Mouse (Mus musculus) left cerebral cortex, postnatal 14 days (tissue): ENCODE results near the gene 2210011C24Rik. TPM values are rescaled to one million over a fixed set of nuclear protein-coding genes. Genes with fewer than 3 reads are reported as not detected.
"Not testable (repeated sequence)": the region's sequence is repeated elsewhere in the genome, so short reads cannot be mapped to it uniquely, and the experiment has no call there.

Experiments used
- DNase-seq, 2 experiments: peaks; one replicate each; pipeline ENCODE4 v3.0.0; 2021 to 2022; ENCODE audit warnings: low spot score in 2 of 2, mixed read lengths in 1 of 2
- intact Hi-C: fragments of 180-260 bp; cut with DNase I; formaldehyde crosslinking; loops from one replicate; pipeline ENCODE4 v1.15.1; 2025
- total RNA-seq, 2 experiments: library from RNA; stranded (reverse); gene quantifications; 2 replicates each; pipeline ENCODE4 v1.2.3; 2021

2210011C24Rik gene
- total RNA-seq, 2 experiments from 2014 or later = 1.4 to 2.1 TPM

DNA sequence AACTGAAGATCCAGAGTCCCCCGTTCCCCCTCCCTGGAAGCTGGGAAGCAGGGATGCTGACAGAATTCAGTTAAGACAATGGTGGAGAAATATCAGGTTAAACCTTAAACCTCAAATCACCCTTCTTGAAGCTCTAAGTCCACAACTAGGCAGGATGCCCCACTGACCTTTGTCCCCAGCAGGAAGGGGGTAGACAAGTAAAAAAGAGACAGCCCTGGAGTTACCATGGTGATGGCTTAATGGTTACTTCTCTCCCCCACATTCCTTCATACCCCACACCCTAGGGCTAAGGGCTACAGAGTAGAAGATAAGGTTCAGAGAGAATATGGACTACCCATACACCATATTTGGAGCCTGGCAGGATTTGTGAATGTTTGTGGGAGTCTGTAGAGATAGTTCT, 11.7 kb upstream of the 2210011C24Rik start:
- intact Hi-C loops = no loop called here
- DNase-seq = no peak

GRCm38 (mm10) chr8:84023085-84023484, 11.1 kb upstream of the 2210011C24Rik start:
- no peak for DNase-seq
- intact Hi-C loops = no loop called here

GRCm38 (mm10) chr8:84021569-84021968, 9.6 kb upstream of the 2210011C24Rik start:
- intact Hi-C loops = no loop called here
- no peak for DNase-seq

- DNase-seq = no peak
- intact Hi-C loops = no loop called here
Measured at GRCm38 (mm10) chr8:84021096-84021495, 9.1 kb upstream of the 2210011C24Rik start, which contains the start of gene Palm3. Palm3 (plus strand) TSS chr8:84021471.

- intact Hi-C loops = loop anchor here (10.0 kb wide), 2 partner anchors 265 to 745 kb away; no protein-coding TSS in a partner anchor
- DNase-seq = no peak
Measured at GRCm38 (mm10) chr8:84019738-84020137, 7.8 kb upstream of the 2210011C24Rik start.

GRCm38 (mm10) chr8:84015833-84016232, 3.9 kb upstream of the 2210011C24Rik start:
- intact Hi-C loops = loop anchor here (10.0 kb wide), 2 partner anchors 269 to 749 kb away; no protein-coding TSS in a partner anchor
- no peak for DNase-seq

DNA sequence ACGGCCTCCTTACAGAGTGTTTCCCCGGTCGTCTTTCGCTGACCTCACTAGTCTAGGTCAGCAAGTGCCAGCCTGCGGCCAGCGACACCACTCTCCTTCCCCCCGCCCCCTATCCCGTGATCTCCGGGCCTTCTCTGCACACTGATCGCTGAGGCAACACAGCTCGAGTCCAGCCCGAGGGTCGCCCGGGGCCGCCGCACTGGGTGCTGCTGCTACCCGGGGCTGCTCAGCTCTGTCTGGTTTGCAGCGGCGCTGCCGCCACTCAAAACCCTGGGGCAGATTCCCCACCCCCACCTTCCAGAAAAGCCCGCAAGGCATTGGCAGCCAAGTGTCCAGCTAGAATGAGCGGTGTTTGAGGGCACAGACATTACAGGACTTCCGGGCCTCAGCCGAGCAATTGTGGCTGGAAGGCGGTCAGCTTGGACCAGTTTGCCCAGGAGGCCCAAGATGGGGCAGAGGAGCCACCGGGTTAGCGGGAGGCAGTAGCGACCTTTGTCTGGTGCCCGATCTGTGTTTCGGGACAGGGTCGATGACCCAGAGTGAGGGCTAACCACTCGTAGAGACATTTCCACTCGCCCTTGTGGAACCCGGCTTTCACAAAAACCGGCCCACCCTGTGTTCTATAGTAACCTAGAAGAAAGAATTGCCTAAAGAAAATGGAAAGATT, 661 bp upstream of the 2210011C24Rik start:
- no peak for DNase-seq
- intact Hi-C loops = loop anchor here (10.0 kb wide), 2 partner anchors 272 to 752 kb away; no protein-coding TSS in a partner anchor

DNA sequence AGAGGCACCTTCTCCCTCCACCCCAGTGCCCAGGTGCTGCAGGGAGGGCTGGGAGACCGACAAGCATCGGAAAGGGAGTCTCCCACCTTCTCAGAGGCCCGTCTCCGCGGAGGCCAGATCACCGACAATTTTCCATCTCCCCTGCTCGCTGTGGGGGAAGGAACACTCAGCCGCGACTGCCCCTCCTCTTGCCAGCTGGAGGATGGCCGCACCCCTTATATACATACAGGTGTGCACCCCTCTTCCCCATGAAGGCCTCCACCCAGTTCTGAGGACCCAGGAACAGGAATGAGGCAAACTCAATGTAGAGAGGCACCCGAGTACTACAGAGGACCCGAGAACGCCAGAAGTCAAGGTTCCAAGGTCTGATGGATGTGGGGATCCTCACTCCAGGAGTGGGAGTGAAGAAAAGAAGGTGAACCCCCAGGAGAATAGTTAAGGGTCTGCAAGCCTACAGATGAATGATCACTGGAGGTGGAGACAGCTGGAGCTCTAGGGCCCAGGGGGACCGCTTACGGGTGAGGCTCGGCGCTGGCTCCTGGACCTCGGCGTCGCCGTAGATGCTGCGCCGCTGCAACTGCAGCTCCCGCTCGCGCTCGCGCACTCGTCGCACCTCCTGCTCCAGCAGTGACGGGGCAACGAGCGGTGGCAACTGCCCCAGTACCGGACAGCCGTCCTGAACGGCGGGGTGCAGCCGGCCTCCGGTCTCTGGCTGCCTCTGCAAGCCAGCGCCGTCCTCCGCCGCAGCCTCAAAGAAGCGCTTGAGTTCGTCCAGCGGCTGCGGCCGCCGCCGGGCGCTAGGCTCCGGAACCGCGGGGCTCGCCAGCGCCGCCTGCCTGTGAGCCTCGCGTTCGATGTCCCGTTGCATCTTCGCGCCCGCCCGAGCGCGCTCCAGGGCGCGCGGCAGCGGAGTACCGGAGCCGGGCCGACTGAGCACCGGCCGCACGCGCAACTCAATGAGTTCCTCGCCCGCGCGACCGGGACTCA, 1.1 kb downstream of the 2210011C24Rik start:
- DNase-seq = peak in 1 of 2 experiments; percentile 73
- intact Hi-C loops = loop anchor here (10.0 kb wide), 2 partner anchors 274 to 754 kb away; no protein-coding TSS in a partner anchor

- intact Hi-C loops = loop anchor here (1.0 to 10.0 kb wide), 3 partner anchors 30 to 755 kb away; no protein-coding TSS in a partner anchor
- peak; percentile 85 to 90 for DNase-seq
Measured at GRCm38 (mm10) chr8:84009876-84010275, 2.1 kb downstream of the 2210011C24Rik start.

DNA sequence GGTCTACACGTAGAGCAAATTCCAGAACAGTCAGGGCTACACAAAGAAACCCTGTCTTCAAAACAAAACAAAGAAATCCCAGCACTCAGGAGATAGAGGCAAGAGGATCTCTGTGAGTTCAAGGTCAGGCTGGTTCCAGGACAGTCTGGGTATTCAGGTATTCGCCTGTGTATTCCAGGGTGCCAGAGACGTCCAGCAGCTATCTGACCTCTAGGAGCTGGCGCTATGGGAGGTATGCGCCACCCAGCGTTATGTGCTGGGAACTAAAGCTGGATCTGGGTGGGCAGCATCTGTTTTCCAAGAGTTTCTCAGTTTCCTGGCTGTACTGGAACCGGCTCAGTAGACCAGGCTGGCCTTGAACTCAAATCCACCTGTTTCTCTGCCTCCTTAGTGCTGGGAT, 3.6 kb downstream of the 2210011C24Rik start:
- intact Hi-C loops = no loop called here

GRCm38 (mm10) chr8:84005502-84005901, 6.5 kb downstream of the 2210011C24Rik start:
- DNase-seq, intact Hi-C loops: not testable (repeated sequence)

More for the DNA sequence above, 3.6 kb downstream of the 2210011C24Rik start:
- no peak for DNase-seq

GRCm38 (mm10) chr8:84004533-84005201, 7.3 kb downstream of the 2210011C24Rik start:
- intact Hi-C loops = no loop called here
- peak; percentile 91 to 92 for DNase-seq

DNA sequence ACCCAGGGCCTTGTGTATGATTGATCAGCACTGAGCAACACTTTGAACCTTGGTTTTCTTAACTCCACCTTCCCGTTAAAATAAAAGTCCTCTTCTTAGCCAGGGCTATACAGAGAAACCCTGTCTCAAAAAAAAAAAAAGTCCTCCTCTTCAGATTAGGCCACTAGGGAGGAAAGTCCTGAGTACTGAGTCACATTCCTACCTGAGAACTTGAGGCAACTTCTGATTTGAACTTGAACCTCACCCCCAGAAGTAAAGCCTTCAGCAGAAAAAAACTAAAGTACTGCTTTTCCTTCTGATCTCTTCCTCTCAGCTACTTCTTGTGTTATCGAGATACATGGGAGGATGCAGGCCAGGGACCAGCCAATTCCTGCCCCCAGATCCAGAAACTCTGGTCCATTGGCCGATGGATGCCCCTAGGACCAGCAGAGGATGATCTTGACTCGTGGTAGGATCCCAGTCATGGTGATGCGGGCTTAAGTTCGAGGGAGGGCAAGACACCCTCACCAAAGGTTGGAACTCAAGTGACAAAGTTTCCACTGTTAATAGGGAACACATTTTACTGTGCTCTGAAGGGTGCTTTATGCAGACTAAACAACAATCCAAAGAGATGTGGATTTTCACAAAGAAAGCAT, 8.2 kb downstream of the 2210011C24Rik start:
- no peak for DNase-seq
- intact Hi-C loops = no loop called here

- intact Hi-C loops = no loop called here
- DNase-seq = no peak
Measured at GRCm38 (mm10) chr8:84002957-84003611, 8.9 kb downstream of the 2210011C24Rik start.

DNA sequence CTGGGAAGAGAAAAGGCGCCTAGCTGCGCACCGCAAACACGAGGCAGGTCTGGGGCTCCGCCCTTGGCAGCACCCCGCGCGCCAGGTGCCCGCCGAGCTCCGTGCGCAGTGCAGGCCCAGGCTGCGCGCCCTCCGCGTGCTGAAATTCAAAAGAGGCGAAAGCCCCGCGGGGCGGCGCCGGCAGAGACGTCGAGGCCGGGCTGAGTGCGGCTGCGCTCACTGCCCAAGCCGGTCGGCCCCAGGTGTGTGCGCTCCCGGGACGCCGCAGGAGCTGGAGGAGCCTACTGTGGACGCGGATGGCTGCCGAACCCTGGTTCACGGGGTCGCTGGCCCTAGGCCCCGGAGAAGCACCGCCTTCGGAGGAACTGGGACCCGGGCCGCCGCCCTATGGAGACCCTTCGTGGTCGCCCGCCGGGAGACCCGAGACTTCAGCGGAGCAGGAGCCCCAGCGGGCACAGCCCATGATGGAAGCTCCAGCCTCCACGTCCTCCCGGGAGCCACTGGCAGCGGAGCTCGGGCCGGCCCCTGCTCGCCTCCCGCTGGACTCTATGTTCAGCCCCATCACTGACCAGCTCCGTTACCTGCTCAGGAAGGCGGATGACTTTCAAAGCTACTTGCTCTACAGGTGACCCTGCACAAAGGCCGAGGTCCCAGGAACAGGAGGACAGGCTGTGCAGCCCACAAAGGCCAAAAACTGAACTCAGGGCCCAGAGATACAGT, 10.5 kb downstream of the 2210011C24Rik start, which contains the start of gene 1700067K01Rik:
1700067K01Rik (plus strand) TSS at position 222 of the 720 bp plus-strand sequence.
- no peak for DNase-seq
- intact Hi-C loops = no loop called here

DNA sequence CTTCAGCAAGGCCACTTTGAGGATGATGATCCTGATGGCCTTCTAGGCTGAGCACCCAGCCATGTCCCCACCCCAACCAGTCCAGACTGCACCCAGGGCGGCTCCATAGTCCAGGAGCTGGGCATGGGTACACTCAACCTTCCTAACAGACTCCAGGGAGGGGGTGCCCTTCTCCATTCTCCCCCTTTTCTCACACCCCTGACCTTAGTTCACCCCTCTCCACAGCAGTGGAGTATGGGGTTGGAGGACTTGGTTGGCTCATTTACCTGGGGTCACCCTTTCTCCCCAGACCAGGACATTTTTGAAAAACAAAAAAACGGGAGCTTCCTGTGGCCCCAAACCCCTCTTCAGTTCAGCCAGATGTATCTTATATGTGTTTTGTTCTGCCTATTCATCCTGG, 12.1 kb downstream of the 2210011C24Rik start:
- intact Hi-C loops = no loop called here
- no peak for DNase-seq

- no peak for DNase-seq
- intact Hi-C loops = no loop called here
Measured at GRCm38 (mm10) chr8:83999057-83999705, 12.8 kb downstream of the 2210011C24Rik start.
